In genomic region chr10:79971183-79971497, GRCm38 (mm10) we compare ENCODE assay signal across 9 mouse cellular contexts. TPM values are rescaled to one million over a fixed set of nuclear protein-coding genes. Genes with fewer than 3 reads are reported as not detected.
DNase-seq lines count a peak whose midpoint lies in the region; ATAC-seq and TF ChIP-seq lines count a peak whose summit lies in the region.
"Had no signal": no experiment of that assay in that cellular context is flagged by ENCODE, and none has a peak within 500 bp of the region (broad histone marks: within the 10 kb centered on the region; RNA-seq: fewer than 3 reads in every experiment).

No protein-coding gene starts in this region.

- peak overlapping the region; percentile 47 for H3K4me3 ChIP-seq in kidney, embryonic 16.5 days (ENCODE audit: low read length)
- H3K4me3 ChIP-seq in embryonic facial prominence, embryonic 10.5 days, result peak overlapping the region; percentile 65
- peak overlapping the region; percentile 40 for H3K4me3 ChIP-seq in hindbrain, postnatal 0 days (ENCODE audit: low read length)
- H3K4me3 ChIP-seq in midbrain, embryonic 16.5 days (ENCODE audit: low read depth, low read length), result peak overlapping the region; percentile 36

- H3K4me2 ChIP-seq in kidney, embryonic 16.5 days (replicated peaks; ENCODE audit: low read depth, low read length), result peak overlapping the region; percentile 86
- peak overlapping the region; percentile 67 for H3K4me2 ChIP-seq in hindbrain, postnatal 0 days (ENCODE audit: low read depth, low read length)
- H3K4me2 ChIP-seq in midbrain, embryonic 16.5 days (ENCODE audit: low read length), result peak overlapping the region; percentile 56

- no peak for TF ChIP-seq CTCF in hindbrain, postnatal 0 days (IDR thresholded peaks at IDR 0.05; ENCODE audit: low read depth)

- peaks cover 15% of the 10 kb centered on the region for H3K4me1 ChIP-seq in kidney, embryonic 16.5 days (ENCODE audit: insufficient read depth, low read length)
- H3K4me1 ChIP-seq in embryonic facial prominence, embryonic 10.5 days, result peaks cover 15% of the 10 kb centered on the region
- H3K4me1 ChIP-seq in hindbrain, postnatal 0 days (ENCODE audit: insufficient read depth, low read length), result peaks cover 10% of the 10 kb centered on the region
- 0 out of 2 replicates have a peak, but pooled peaks cover 3% of the 10 kb centered on the region for H3K4me1 ChIP-seq in midbrain, embryonic 16.5 days (ENCODE audit: control insufficient read depth, insufficient read depth, low read length)

- no peak overlapping the region for H3K27ac ChIP-seq in kidney, embryonic 16.5 days (ENCODE audit: low read length)
- peak overlapping the region; percentile 79 for H3K27ac ChIP-seq in embryonic facial prominence, embryonic 10.5 days (replicated peaks)
- no peak overlapping the region for H3K27ac ChIP-seq in hindbrain, postnatal 0 days
- H3K27ac ChIP-seq in midbrain, embryonic 16.5 days (ENCODE audit: low read length), result no peak overlapping the region

- H3K9me3 ChIP-seq in kidney, embryonic 16.5 days (ENCODE audit: low read length), result no peaks in the 10 kb centered on the region
- no peaks in the 10 kb centered on the region for H3K9me3 ChIP-seq in embryonic facial prominence, embryonic 10.5 days
- no peaks in the 10 kb centered on the region for H3K9me3 ChIP-seq in hindbrain, postnatal 0 days (ENCODE audit: low read length)
- no peaks in the 10 kb centered on the region for H3K9me3 ChIP-seq in midbrain, embryonic 16.5 days (replicated peaks; ENCODE audit: control insufficient read depth, low read length, poor library complexity, severe bottlenecking)

- H3K27me3 ChIP-seq in kidney, embryonic 16.5 days (ENCODE audit: insufficient read depth, low read length), result peaks cover 13% of the 10 kb centered on the region
- peaks cover 57% of the 10 kb centered on the region for H3K27me3 ChIP-seq in embryonic facial prominence, embryonic 10.5 days (replicated peaks; ENCODE audit: low read depth, poor library complexity, severe bottlenecking)
- H3K27me3 ChIP-seq in hindbrain, postnatal 0 days (ENCODE audit: insufficient read depth, low read length), result peaks cover 9% of the 10 kb centered on the region; the same call in 1 of the 2 replicates
- H3K27me3 ChIP-seq in midbrain, embryonic 16.5 days (ENCODE audit: control insufficient read depth, insufficient read depth, low read depth, low read length), result peaks cover 20% of the 10 kb centered on the region

- intact Hi-C loops in left cerebral cortex, postnatal 36 days (cut with DNase I), result no loop called here

- peaks cover 35% of the 10 kb centered on the region for H3K36me3 ChIP-seq in kidney, embryonic 16.5 days (ENCODE audit: insufficient read depth, low read length)
- peaks cover 54% of the 10 kb centered on the region for H3K36me3 ChIP-seq in embryonic facial prominence, embryonic 10.5 days (replicated peaks)
- peaks cover 16% of the 10 kb centered on the region for H3K36me3 ChIP-seq in hindbrain, postnatal 0 days (ENCODE audit: insufficient read depth, low read length)
- peaks cover 24% of the 10 kb centered on the region for H3K36me3 ChIP-seq in midbrain, embryonic 16.5 days (ENCODE audit: control insufficient read depth, insufficient read depth, low read length)

- WGBS in kidney, embryonic 16.5 days, result 3% methylated on average over 21 of the region's 21 CpGs
- WGBS in embryonic facial prominence, embryonic 10.5 days, result 5% methylated on average over 21 of the region's 21 CpGs
- 4% methylated on average over 20 of the region's 21 CpGs for WGBS in hindbrain, postnatal 0 days
- WGBS in midbrain, embryonic 16.5 days, result 10% methylated on average over 20 of the region's 21 CpGs

- no peak for DNase-seq in kidney, adult 9 months
- peak; percentile 74 for DNase-seq in embryonic facial prominence, embryonic 10.5 days (ENCODE audit: low spot score)
- no peak for DNase-seq in hindbrain, postnatal 0 days (ENCODE audit: low spot score)
- no peak for DNase-seq in layer of hippocampus, postnatal 14 days (ENCODE audit: low spot score in 2 of 2)
- no peak for DNase-seq in left cerebral cortex, postnatal 36 days (ENCODE audit: low spot score in 2 of 2)
- DNase-seq in adrenal gland, postnatal 36 days, result no peak
- DNase-seq: left cerebral cortex, postnatal 4 days had no signal

- ATAC-seq in kidney, embryonic 16.5 days (ENCODE audit: low FRiP score, low TSS enrichment), result peak; percentile 28; the same call in 1 of the 2 replicates
- ATAC-seq in hindbrain, postnatal 0 days, result 0 out of 2 replicates have a peak, but pooled peaks have one; percentile 1
- ATAC-seq in midbrain, embryonic 16.5 days, result no peak

- H3K9ac ChIP-seq in kidney, embryonic 16.5 days (replicated peaks; ENCODE audit: low read length), result peak overlapping the region; percentile 60
- H3K9ac ChIP-seq in hindbrain, postnatal 0 days (replicated peaks; ENCODE audit: low read length), result peak overlapping the region; percentile 43
- peak overlapping the region; percentile 52 for H3K9ac ChIP-seq in midbrain, embryonic 16.5 days (ENCODE audit: low read depth, low read length)

RNA-seq across cellular contexts. Expression of gene Grin3b, which starts 0.6 kb away (rescaled TPM):
- polyA plus RNA-seq in kidney, embryonic 16.5 days (2015; fragmentation: Nextera tagmentation; extraction: Ambion mirVana), result 0.54 and 0.71 TPM in 2 replicates
- 0.13 and 0.44 TPM in 2 replicates for polyA plus RNA-seq in embryonic facial prominence, embryonic 10.5 days (2016; fragmentation: Nextera tagmentation; extraction: Ambion mirVana)
- 0.68 and 0.97 TPM in 2 replicates for total RNA-seq in hindbrain, postnatal 0 days (2014; rRNA removed)
- polyA plus RNA-seq in hindbrain, postnatal 0 days (2015; fragmentation: Nextera tagmentation; extraction: Ambion mirVana), result 0.20 and 0.51 TPM in 2 replicates
- polyA plus RNA-seq in midbrain, embryonic 16.5 days (2015; fragmentation: Nextera tagmentation; extraction: Ambion mirVana), result 0.20 and 0.28 TPM in 2 replicates
- total RNA-seq in layer of hippocampus, postnatal 14 days (2021), result under 1 TPM; 0.12 to 0.21 TPM
- total RNA-seq in left cerebral cortex, postnatal 36 days (2021), result under 1 TPM in 1 of 2 experiments, not detected in 1; 0.10 TPM
- not detected for total RNA-seq in adrenal gland, postnatal 36 days (2021)

RNA-seq across cellular contexts. Expression of gene Wdr18, which starts 11.2 kb away (rescaled TPM):
- polyA plus RNA-seq in kidney, embryonic 16.5 days (2015; fragmentation: Nextera tagmentation; extraction: Ambion mirVana), result 101 and 113 TPM in 2 replicates
- polyA plus RNA-seq in embryonic facial prominence, embryonic 10.5 days (2016; fragmentation: Nextera tagmentation; extraction: Ambion mirVana), result 166 TPM in 2 replicates
- total RNA-seq in hindbrain, postnatal 0 days (2014; rRNA removed), result 74.6 and 81.6 TPM in 2 replicates
- 109 TPM in 2 replicates for polyA plus RNA-seq in hindbrain, postnatal 0 days (2015; fragmentation: Nextera tagmentation; extraction: Ambion mirVana)
- 79.5 and 89.4 TPM in 2 replicates for polyA plus RNA-seq in midbrain, embryonic 16.5 days (2015; fragmentation: Nextera tagmentation; extraction: Ambion mirVana)
- 10 to 100 TPM; 35.5 to 40.8 TPM for total RNA-seq in layer of hippocampus, postnatal 14 days (2021)
- total RNA-seq in left cerebral cortex, postnatal 36 days (2021), result 10 to 100 TPM; 44.2 to 46.3 TPM
- total RNA-seq in adrenal gland, postnatal 36 days (2021), result 10 to 100 TPM; 37.8 to 48.9 TPM

RNA-seq across cellular contexts. Expression of gene Tmem259, which starts 13.0 kb away (rescaled TPM):
- 10.8 and 11.2 TPM in 2 replicates for polyA plus RNA-seq in kidney, embryonic 16.5 days (2015; fragmentation: Nextera tagmentation; extraction: Ambion mirVana)
- polyA plus RNA-seq in embryonic facial prominence, embryonic 10.5 days (2016; fragmentation: Nextera tagmentation; extraction: Ambion mirVana), result 12.3 and 12.4 TPM in 2 replicates
- 161 and 179 TPM in 2 replicates for total RNA-seq in hindbrain, postnatal 0 days (2014; rRNA removed)
- polyA plus RNA-seq in hindbrain, postnatal 0 days (2015; fragmentation: Nextera tagmentation; extraction: Ambion mirVana), result 25.6 and 27.1 TPM in 2 replicates
- 15.3 and 16.2 TPM in 2 replicates for polyA plus RNA-seq in midbrain, embryonic 16.5 days (2015; fragmentation: Nextera tagmentation; extraction: Ambion mirVana)
- total RNA-seq in layer of hippocampus, postnatal 14 days (2021), result 100 to 1,000 TPM; 135 to 144 TPM
- 100 to 1,000 TPM; 122 TPM for total RNA-seq in left cerebral cortex, postnatal 36 days (2021)
- 100 to 1,000 TPM; 144 to 146 TPM for total RNA-seq in adrenal gland, postnatal 36 days (2021)

RNA-seq across cellular contexts. Expression of gene Cnn2, which starts 17.2 kb away (rescaled TPM):
- 309 and 332 TPM in 2 replicates for polyA plus RNA-seq in kidney, embryonic 16.5 days (2015; fragmentation: Nextera tagmentation; extraction: Ambion mirVana)
- 234 and 253 TPM in 2 replicates for polyA plus RNA-seq in embryonic facial prominence, embryonic 10.5 days (2016; fragmentation: Nextera tagmentation; extraction: Ambion mirVana)
- 17.2 and 17.9 TPM in 2 replicates for total RNA-seq in hindbrain, postnatal 0 days (2014; rRNA removed)
- 15.0 and 16.4 TPM in 2 replicates for polyA plus RNA-seq in hindbrain, postnatal 0 days (2015; fragmentation: Nextera tagmentation; extraction: Ambion mirVana)
- 25.7 and 26.2 TPM in 2 replicates for polyA plus RNA-seq in midbrain, embryonic 16.5 days (2015; fragmentation: Nextera tagmentation; extraction: Ambion mirVana)
- 1 to 10 TPM; 7.5 to 9.3 TPM for total RNA-seq in layer of hippocampus, postnatal 14 days (2021)
- 1 to 10 TPM; 4.7 to 7.6 TPM for total RNA-seq in left cerebral cortex, postnatal 36 days (2021)
- 10 to 100 TPM; 30.2 to 42.9 TPM for total RNA-seq in adrenal gland, postnatal 36 days (2021)

RNA-seq across cellular contexts. Expression of gene Abca7, which starts 25.2 kb away (rescaled TPM):
- polyA plus RNA-seq in kidney, embryonic 16.5 days (2015; fragmentation: Nextera tagmentation; extraction: Ambion mirVana), result 4.2 and 4.4 TPM in 2 replicates
- polyA plus RNA-seq in embryonic facial prominence, embryonic 10.5 days (2016; fragmentation: Nextera tagmentation; extraction: Ambion mirVana), result 2.9 and 3.2 TPM in 2 replicates
- total RNA-seq in hindbrain, postnatal 0 days (2014; rRNA removed), result 11.6 and 19.1 TPM in 2 replicates
- 2.3 and 2.4 TPM in 2 replicates for polyA plus RNA-seq in hindbrain, postnatal 0 days (2015; fragmentation: Nextera tagmentation; extraction: Ambion mirVana)
- polyA plus RNA-seq in midbrain, embryonic 16.5 days (2015; fragmentation: Nextera tagmentation; extraction: Ambion mirVana), result 4.1 and 4.8 TPM in 2 replicates
- total RNA-seq in layer of hippocampus, postnatal 14 days (2021), result 10 to 100 TPM in 1 of 2 experiments, 1 to 10 TPM in 1; 9.8 to 10.5 TPM
- total RNA-seq in left cerebral cortex, postnatal 36 days (2021), result 10 to 100 TPM; 10.3 to 13.0 TPM
- 10 to 100 TPM; 20.2 to 20.3 TPM for total RNA-seq in adrenal gland, postnatal 36 days (2021)
